Mouse (Mus musculus): ENCODE results near the gene Inca1.
A peak's percentile ranks its signal among the peaks of the same experiment; 100 is the strongest.

Inca1 gene

DNA sequence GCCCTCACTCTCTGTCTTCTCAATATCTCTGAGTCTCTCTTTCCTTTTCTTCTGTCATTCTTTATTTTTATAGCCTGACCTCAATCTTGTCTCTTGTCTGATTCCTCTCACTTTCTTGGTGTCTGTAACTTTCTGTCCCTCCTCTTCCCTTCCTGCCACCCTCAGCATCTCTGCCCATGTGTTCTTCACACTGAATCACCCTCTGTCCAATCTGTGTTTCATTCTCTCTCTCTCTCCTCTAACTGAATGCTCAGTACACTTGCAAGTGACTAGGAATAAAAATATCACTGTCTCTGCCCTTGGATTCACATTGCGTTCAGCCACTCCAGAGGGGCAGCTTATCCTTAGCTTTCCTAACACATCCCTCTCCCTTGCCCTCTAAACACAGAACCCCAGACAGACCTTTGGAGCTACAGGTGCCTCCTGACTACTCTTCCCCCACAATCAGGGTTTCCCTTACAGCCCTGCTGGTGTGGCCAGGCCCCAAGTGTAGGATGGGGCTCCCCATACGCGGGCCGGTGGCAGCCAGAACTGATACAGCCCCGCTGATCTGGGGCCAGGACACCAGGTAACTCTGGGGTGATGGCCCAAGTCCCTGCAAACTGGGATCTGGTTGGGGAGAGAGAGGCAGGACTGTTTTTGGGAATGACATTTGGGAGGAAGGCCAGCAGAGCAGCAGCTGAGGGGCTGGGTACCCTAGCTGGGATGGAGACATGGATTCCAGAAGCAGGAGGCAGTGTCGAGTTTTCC lies 2.2 kb upstream of the Inca1 start:
- no peak for DNase-seq (ENCODE audit: low spot score)

DNA sequence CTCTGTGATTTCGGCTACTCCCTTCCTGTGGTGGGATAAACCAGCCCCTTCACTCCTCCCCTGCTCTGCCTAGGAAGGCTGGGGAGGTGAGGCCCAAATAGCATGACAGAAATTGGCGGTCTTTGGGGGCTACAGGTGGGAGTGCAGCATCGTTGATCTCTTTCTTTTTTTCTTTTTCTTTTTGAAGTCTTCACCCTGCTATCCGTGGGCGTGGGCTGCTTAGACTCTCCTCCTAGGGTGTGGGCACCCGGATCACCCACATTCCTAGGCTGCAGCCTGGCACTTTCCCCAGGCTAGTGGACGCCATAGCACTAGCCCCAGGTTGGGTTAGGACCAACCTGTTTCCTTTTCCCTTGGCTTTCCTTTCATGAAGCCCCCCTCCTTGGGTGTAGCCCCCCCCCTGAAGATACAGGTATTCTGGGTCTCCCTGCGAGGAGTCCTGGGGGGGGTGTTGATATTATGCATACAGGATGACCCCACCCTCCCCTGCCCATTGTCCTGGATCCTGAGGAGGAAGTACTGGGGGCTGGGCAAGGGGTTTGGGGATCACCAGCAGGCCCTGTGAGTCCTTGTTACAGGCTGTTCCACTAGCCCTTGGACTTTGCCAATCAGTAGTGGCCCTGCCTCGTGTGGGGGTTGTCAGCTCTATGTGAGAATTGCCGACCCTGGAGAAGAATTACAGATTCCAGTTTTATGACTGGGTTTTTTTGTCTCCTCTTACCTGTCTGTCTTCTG lies 1.4 kb upstream of the Inca1 start:
- DNase-seq (ENCODE audit: low spot score), result no peak

DNA sequence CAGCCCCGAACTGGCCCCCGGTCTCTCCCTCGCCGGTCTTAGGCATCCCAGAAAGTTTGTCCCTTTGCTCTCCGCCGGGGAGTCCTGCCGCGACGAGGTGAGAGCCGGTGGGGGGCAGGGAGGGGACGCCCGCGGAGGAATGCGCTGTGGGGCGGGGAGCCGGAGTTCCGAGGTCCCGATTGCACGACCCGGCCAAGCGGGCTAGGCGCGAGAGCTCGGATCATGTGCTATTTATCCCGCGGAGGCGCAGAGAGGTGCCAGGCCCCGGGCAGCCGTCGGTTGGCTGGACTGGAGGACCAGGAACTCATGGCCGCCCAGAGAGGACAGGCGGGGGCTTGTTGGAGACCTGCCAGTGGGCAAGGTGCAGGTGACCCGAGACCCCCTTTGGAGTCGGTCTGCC lies 658 bp upstream of the Inca1 start:
- peak; percentile 64 for DNase-seq (ENCODE audit: low spot score)

DNA sequence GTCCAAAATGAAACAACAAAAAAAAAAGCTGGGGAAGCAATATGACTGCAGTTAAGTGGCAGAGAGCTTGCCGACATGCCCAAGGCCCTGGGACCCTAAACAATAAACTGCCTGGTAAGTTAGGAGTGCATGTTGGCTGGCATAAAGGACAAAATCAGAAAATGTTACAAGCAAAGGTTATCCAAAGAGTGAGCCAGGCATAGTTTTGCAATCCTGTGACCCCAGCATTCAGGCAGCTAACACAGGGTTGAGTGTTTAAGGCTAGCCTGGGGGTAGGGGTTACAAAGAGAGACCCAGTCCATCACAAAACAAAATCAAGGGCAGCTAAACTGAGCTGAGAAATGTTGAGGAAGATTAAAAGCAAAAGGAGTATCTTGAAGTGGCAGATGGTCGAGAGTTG lies 904 bp downstream of the Inca1 start:
- DNase-seq (ENCODE audit: low spot score), result no peak

DNA sequence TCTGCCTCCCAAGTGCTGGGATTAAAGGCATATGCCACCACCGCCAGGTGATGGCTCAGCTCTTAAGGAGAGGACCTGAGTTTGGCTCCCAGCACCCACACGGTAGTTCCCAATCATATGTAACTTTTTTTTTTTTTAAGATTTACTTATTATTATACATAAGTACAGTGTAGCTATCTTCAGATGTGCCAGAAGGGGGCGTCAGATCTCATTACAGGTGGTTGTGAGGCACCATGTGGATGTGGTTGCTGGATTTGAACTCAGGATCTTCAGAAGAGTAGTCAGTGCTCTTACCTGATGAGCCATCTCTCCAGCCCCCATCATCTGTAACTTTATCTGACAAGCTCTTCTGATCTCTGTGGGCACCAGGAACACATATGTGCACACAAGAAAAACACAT lies 2.6 kb downstream of the Inca1 start:
- DNase-seq (ENCODE audit: low spot score), result no peak

DNA sequence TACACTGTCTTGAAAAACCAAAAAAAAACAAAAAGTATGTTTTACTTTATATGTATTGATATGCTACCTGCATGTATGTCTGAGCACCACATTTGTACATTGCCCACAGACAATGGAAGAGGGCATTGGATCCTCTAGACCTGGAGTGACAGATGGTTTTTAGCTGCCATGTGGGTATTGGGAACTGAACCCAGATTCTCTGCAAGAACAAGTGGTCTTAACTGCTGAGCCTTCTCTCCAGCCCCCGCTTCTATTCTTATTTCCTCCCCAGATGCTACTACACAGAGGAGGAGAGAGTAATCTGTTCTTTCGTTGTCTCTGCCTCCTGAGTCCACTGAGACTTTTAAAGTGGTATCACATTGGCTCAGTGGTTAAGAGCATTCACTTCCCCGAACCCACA lies 6.5 kb downstream of the Inca1 start:
- DNase-seq (ENCODE audit: low spot score), result no peak

DNA sequence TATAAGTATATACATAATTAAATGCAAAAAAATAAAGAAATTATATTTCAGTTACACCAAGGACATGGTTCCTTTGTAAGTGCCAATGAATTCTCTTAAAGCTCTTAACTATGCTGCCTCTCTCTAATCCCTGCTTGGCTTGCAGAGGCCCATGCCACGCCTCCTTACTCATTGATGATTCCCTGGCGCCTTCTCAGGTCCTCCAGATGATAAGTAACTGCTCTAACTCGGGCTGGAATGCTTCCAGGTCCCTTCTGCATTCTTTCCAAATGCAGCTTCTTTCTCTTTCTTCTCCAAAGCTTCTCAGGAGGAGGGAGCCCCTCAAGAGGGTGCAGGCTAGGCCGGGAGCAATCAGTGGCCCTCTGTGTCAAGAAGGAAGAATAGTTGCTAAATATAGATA lies 10.4 kb downstream of the Inca1 start:
- DNase-seq (ENCODE audit: low spot score), result no peak

DNA sequence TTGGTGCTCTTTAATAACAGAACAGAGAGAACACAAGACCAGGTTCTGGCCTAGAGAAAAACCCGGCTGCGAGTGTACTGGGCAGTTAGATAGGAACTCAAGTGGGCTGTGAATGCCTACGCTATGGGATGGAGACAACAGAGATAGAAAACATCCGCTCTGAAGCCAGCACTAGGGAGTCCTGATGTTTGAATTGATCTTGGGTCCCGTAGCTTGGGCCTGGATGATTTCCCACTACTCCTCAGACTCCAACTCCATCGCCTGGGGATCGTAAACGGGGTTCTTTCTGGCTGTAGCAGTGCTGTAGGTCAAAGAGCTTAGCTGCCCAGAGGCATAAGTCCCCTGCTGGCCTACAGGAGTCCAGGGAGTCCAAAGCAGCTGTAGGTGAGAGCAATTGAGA lies 11.6 kb downstream of the Inca1 start:
- DNase-seq (ENCODE audit: low spot score), result peak; percentile 28

DNA sequence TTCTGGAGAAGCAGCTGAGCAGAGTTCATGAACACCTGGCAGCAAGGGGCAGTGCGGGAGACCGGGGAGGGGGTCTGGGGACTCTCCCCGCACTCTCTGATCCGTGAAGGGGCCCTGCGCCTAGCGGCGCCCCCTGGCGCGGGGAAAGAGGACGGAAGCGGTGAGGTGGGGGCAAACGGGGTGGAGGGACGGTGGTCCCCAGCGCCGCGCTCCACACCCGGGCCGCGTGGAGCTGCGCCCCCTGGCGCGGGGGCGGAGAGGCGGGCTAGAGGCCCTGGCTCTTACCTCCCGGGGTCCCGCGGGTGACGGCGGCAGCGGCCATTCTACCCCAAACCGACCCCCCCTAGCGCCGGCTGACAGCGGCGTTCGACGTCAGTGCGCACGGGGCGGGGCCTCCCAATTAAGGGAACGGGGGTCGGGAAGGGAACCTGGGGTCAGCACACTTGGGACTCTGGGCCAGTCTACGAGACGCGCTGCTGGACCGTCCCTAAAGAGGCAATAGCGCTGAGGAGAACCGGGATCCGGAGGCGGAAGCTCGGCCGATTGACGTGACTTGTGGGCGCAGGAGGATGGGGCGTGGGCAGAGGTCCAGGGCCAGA lies 12.3 kb downstream of the Inca1 start, which contains the start of gene Camta2:
Gene Camta2 (minus strand): TSS at position 505 of the 599 bp plus-strand sequence.
- DNase-seq (ENCODE audit: low spot score), result peak; percentile 76

DNA sequence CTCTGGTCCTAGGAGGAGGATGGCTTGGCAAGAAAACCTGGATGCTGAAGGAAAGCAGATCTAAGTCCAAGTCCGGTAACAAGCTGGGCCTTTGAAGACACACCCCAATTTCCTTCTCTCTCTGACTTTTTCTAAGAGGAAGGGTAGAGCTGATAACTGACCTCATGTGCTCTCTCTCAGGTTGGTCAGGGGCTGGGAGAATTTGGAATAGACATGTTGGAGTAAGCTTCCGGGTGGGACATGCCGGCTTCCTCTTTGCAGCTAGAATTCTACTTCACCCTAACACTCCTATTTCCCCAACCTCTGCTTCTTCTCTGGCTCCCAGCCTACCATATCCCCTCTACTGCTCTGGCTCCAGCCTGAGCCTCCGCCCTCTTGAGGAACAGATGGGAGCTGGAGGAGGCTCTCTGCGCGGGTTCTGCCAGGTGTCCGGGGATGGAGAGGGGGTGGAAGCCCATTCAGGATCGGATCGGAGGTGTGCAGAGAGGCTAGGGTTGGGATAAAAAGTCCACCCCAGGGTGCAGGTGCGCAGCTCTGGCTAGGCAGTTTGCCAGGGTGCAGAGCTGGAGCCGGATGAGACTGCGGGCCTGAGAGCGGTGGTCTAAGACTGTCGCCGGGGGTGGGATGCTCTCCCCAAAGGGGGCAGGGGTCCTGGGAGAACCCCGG lies 12.9 kb downstream of the Inca1 start:
- DNase-seq (ENCODE audit: low spot score), result peak; percentile 42

DNA sequence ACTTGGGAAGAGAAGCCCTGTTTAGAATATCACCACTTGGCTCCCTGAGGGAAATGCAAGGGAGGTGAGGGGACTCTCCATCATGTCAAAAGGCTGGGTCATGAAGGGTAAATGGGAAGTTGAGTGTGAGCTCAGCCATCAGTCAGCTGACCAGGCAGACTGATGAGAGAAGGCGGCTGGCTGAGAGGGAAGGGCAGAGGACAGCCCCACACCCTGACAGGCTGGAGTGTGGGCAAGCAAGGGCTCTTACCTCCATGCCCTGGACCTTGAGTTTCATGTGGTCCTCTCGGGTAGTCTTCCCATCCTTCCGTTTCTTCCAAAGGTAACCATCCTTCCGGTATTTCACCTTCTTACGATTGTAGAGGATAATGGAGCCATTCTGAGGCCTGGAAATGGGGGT lies 16.3 kb downstream of the Inca1 start:
- no peak for DNase-seq (ENCODE audit: low spot score)

DNA sequence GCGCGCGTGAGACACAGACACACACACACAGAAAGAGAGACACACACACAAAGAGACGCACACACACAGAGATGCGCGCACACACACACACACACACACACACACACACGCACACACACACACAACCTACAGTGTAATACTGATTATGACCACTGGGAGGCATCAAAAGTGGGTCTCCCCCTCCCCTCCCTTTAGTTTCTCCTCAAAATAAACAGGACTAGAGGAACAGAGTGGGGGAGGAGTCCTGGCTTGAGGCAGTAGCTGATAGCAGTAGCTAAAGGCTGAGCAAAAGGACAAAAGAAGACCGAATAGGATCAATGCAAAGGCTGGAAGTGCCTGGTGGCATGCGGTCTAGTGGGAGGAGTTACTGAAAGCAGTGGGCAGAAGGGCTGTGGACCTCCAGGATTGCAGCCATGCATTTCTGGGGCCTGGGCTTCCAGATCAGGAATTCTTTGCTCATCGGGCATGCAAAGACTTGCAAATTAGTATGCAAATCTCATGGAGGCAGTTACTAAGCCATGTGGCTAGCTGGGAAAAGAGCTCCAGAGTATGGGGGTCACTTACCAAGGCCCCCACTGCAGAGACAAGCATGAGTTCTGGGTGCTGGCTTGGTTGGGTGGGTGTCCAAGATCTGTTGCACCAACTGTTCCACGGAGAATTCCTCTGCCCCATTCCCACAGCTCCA lies 17.9 kb downstream of the Inca1 start:
- DNase-seq (ENCODE audit: low spot score), result peak; percentile 54

DNA sequence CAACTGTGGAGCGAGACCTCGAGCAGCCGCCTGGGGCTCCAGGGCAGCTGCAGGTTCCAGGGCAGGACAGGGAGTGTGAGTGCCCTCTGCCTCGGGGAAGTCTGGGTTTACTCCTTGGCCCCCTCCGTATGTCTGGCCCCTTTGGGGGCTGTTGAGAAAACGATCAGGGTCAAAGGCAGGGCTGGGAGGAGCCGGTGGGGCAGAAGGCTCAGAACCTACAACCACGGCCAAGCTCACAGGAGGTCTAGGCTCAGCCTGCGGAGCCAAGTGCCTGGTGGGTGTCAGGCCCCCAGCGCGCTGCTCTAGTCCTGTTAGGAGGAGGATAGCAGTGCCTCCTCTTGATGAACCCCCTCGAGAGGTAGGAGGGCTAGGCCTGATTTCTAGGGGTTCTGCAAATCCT lies 18.8 kb downstream of the Inca1 start:
- DNase-seq (ENCODE audit: low spot score), result no peak

DNA sequence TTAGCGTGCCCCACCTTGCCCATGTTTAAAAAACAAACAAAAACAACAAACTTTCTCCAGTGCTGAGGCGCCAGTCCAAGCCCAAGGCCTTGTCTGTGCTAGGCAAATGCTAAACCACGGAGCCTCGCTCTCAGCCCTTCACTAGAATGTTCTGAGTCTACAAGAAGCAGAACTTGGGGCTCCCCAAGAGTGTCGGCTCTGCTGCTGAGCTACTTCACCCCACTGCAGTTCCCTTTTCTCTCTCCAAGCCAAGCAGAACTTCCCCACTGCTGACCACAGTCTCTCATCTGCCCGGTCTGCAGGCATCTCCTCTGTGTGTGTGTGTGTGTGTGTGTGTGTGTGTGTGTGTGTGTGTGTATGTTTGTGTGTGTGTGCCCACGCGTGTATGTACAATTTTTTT lies 20.1 kb downstream of the Inca1 start:
- DNase-seq (ENCODE audit: low spot score), result no peak

DNA sequence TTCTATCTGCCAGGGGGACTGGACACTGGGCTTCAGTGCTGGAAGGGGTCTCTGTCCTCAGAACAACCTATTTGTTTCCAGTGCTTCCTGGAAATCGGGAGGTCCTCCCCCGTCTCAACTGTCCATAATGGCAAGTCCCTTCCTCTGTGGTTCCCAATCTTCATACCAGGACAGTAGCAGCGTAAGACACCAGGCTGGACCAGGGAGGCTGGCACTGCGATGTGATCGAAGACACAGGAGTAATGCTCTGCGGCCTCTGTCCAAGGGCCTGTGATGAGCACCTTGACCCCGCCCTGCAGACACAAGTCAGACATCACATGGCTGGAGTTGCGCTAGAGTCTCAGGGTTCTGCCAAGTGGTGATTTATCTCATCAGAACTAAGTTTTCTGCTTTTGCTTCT lies 20.6 kb downstream of the Inca1 start:
- DNase-seq (ENCODE audit: low spot score), result no peak

DNA sequence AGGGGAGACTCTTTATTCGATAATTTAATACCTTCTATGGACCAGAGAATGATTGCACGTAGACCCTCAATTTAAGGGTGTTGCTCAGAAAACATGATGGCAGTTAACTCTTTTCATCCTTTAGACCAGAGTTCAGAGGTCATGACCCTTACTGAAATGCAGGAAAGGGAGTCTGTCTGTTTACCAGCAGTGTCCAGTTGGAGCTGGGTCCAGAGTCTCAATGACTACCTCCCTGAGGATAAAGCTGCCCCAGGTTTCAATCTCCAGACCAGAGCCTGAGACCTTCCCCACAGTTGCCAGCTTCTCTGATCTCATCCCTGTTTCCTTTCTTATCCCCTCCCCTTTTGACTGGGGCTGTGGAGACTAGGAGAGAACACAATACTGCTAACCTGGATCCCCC lies 21.4 kb downstream of the Inca1 start:
- no peak for DNase-seq (ENCODE audit: low spot score)

DNA sequence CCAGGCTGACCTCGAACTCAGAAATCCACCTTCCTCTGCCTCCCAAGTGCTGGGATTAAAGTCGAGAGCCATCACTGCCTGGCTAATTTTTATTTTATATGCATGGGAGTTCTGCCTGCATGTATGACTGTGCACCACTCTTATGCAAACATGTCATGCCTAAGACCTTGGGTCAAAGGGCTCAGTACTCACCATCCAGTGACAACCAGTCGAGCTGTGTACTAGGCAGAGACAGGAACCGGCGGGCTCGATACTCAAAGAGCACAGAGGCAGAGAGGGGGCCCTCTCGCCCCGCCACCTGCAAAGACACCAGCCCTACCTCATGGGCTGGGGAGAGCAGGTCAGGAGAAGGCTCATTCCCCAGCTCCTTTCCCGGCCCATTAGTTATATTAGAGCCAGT lies 21.9 kb downstream of the Inca1 start:
- DNase-seq (ENCODE audit: low spot score), result no peak

DNA sequence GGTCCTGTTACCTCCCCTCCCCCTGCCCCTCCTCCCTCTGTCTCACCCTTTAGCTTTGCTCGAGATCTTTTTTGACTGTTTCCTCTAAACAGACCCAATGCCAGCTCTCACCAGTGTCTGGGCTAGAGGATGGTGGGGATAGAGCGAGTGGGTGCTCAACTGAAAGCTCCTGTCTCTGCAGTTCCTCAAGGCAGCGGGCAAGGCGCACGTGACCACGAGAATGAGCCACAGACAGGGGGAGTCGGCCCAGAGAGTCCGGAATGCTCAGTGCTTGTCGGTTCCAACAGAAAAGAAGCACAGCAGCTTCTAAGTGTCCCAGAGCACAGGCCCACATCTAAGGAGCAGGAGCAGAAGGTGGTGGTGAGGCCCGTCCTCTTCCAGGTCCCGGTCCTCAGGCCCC lies 25.5 kb downstream of the Inca1 start:
- DNase-seq (ENCODE audit: low spot score), result no peak

DNA sequence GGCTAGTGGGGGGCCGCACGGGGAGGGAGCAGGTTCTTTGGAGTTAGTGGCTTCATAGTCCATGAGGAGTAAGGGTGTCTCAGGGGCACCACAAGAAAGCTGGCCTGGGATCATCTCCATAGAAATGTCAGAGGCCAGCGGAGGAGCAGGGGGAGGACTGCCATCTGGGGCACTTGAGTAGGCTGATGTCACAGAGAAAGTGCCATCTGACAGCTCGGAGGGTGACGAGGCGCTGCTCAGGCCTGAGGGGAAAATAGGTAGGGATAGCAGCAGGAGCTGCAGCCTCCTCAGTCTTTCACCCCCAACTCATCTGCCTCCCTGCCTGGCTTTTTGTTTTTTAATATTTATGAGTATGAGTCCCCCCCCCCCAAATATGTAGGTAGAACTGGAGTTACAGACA lies 25.9 kb downstream of the Inca1 start:
- DNase-seq (ENCODE audit: low spot score), result no peak

DNA sequence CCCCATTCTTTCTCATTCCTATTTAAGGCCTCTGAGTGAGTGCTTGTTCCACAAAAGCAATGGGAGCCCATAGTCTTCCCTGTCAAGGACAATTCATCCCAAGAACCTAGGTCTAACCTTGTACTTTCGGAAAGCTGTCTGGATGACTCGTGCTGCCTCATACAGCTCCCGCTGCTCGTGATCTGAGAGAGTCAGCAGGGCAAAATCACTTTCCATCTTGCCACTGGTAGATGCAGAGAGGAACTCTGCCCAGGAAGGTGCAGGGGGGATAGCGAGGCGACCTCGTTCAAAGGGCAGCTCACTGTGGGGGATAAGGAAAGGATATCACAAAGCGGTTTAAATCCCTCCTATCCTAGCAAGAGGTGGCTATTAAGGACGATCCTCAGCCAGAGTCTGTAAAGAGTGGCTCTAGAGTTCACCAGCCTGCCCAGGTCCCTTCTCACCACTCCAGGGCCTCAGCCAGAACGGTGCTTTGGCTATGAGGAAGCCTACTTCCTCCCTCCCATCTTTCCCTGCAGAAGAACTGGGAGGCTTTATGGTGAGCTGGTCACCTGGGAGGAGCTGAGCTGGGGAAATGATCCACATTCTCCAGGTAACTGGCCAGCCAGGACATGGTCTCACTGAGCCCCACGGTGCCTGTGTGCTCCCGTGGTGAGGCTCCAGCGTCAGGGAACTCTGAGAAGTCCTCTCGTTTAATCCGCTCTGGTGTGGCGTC lies 28.5 kb downstream of the Inca1 start:
- DNase-seq (ENCODE audit: low spot score), result no peak

DNA sequence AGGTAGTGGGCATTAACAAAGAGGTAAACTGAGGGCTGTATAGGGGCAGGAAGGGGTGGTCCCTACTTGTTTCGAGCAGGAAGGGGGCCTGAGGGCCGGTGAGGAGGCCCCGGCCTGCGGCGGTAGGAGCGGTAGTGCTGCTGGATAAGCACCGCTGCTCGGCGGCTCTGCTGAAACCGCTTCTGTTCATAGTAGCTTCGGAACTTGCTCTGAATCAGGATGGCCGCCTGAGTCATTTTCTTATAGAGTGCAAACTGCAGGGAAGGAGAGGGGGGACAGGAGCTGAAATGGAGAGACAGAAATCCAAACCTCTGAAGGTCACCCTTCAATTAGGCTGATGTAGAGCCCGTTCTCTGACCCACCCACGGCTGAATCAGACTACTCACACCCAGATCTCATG lies 29.5 kb downstream of the Inca1 start:
- DNase-seq (ENCODE audit: low spot score), result no peak

Data from MN1 (cell line).